Mouse (Mus musculus) thymus, postnatal 14 days (tissue): ENCODE measurements around the gene Twsg1.

ENCODE experiments used
- DNase-seq: peaks from one replicate; pipeline ENCODE4 v3.0.0; 2021

Twsg1 gene

DNA sequence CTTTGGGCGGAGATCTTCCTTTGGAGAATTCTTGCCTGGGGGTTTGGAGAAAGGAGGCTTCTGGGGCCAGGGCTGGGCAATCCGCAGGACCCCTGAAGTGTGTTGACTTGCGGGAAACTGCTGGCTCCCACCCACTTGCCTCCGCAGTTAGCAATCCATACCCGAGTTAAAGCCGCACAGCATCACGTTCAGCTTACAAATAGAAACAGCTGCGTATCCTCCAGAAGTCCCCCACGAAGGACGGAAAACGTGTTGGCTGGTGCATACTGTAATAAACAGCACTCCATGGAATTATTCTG is 65.7 kb downstream of the Twsg1 start:
- DNase-seq = no peak

DNA sequence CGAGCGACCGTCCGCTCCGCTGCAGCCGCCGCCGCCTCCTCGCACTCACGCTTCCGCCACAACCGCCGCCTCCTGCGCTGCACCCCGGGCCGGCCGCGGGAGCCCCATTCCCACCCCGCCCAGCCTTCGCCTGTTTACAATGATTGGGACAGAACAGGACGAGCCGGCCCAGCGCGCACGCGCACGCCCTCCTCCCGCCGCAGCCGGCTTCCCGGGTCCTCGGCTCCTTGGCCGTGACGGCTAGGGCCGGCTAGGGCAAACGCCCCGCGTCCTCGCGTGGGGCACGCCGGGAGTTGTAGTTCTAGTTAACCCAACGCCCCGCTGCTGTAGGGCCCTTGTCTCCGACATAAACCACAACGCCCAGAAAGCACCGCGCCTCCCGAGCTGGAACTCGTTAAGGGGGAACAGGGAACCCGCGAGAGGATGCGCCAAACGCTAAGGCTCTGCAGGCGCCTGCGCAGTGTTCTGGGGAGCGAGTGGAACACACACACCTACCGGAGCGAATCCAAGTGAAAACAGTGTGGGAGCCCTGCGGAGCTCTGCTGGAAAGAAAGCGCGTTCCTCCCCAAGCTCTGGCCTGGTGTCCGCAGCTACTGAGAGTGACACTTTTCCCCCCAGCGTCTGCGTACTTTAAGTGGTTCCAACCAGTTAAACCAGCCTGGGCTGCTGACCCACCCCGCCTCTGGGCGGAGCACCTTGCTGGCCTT is 66.2 kb downstream of the Twsg1 start:
- peak; percentile 99 for DNase-seq

- DNase-seq = peak; percentile 73
These were observed 66.9 kb downstream of the Twsg1 start for GRCm38 (mm10) chr17:65884061-65884669.

DNA sequence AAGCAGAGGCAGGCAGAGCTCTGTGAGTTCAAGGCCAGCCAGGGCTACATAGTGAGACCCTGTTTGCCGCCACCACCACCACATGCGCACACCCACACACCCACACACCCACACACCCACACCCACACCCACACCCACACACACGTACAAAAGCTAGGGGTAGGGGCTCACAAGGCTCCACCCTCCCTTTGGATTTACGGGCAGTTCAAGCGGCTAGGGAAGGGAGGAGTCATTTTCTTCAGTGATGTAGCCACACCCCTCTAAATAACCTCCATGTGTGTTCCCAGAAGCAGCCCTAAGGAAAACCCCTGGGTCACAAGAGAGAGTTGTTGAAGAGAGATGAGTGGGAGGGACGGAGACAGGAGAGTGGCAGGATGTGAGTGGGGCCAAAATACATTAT is 74.0 kb downstream of the Twsg1 start:
- DNase-seq = no peak

DNA sequence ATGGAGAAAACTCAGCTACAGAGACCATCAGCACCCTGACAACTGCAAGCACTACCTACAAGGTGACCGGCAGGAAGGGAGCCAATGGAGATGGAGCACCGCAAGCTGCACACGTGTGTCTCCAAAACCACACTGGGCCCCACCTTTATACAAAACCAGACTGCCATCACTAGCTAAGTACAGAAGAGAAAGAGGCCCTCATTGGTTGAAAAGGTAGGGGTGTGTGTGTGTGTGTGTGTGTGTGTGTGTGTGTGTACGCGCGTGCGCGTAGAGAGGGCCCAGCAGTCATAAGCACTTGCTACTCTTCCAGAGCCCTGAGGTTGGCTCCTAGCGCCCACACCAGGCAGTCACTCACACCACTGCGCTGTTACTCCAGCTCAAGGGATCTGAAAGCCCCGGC is 77.2 kb downstream of the Twsg1 start:
- DNase-seq = peak; percentile 37

DNA sequence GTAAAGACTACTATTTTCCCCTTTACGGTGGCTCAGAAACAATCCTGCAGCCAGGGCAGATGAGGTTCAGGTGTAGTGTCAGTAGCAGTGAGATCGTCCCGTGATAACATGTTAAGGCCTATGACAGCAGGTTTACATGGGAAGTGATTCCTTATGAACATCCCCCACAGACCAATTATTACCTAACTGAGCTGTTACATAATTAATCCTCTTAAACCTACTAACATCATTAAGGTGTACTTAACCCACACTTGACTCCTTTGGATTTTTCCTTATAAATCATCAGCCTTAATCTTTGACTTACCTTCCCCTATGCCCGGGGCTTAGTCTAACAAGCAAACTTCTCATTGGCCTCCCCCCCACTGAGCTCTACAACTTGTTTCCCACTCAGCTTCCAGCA is 77.9 kb downstream of the Twsg1 start:
- no peak for DNase-seq

GRCm38 (mm10) chr17:65872652-65873051 is 78.4 kb downstream of the Twsg1 start:
- peak; percentile 83 for DNase-seq

DNA sequence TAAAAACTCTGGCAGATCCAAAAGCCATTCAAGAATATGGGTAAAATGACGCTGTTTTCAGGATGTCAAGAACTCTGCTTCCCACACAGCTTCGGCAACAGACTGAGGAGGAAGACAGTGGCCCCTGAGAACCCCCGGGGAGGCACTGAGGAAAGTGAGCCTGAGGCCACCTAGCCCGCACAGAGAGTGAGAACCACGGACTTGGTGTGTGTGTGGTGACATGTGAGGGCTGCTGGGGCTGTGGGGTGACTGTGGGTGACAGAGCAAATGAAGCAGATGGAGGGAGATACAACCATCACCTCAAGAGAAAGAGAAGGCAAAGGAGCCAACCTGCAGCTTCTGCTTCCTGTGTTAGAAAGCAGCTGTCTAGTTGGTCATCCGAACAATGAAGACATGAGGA is 79.0 kb downstream of the Twsg1 start:
- peak; percentile 22 for DNase-seq
